Comparison of ENCODE assay signal across 15 mouse cellular contexts in the genomic region with DNA sequence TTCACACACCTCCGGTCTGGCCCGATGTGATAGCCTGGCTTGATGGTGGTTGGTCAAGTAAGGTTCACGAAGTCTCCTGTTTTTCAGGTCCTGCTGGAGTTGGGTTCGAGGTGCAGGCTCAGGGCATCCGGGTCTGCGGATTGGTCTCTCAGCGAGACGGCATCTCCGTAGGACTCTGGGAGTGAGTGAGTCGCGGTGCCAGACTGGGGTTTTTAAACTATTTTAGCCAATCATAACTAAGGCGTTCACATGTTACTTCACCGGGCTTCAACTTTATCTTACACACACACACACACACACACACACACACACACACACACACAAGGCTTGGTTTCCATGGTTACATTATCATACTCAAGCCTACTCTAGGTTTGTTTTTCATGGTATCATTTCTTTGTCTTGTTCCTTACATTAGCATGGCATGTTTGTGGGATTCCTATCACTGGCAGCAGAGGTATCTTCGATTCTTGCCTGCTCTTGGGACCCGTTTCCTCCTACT. TPM values are rescaled to one million over a fixed set of nuclear protein-coding genes. Genes with fewer than 3 reads are reported as not detected.
DNase-seq lines count a peak whose midpoint lies in the region; ATAC-seq lines count a peak whose summit lies in the region.
"Had no signal": no experiment of that assay in that cellular context is flagged by ENCODE, and none has a peak within 500 bp of the region (broad histone marks: within the 10 kb centered on the region; RNA-seq: fewer than 3 reads in every experiment).

No protein-coding gene starts in this region.

- no peak overlapping the region for H3K4me3 ChIP-seq in kidney, embryonic 15.5 days (replicated peaks)
- H3K4me3 ChIP-seq in kidney, embryonic 14.5 days (ENCODE audit: low read length) = no peak overlapping the region
- H3K4me3 ChIP-seq: limb, embryonic 10.5 days; midbrain, embryonic 15.5 days had no signal

- no peak for ATAC-seq in kidney, embryonic 15.5 days (replicated peaks; ENCODE audit: low FRiP score)
- no peak for ATAC-seq in kidney, embryonic 14.5 days (ENCODE audit: low FRiP score, low TSS enrichment)
- ATAC-seq: intestine, embryonic 16.5 days; midbrain, embryonic 15.5 days had no signal

- H3K27ac ChIP-seq in kidney, embryonic 15.5 days = peak overlapping the region; percentile 22; the same call in 1 of the 2 replicates
- H3K27ac ChIP-seq in kidney, embryonic 14.5 days (ENCODE audit: low read depth, low read length) = no peak overlapping the region
- H3K27ac ChIP-seq: midbrain, embryonic 15.5 days had no signal

- no peaks in the 10 kb centered on the region for H3K27me3 ChIP-seq in kidney, embryonic 15.5 days
- no peaks in the 10 kb centered on the region for H3K27me3 ChIP-seq in kidney, embryonic 14.5 days (ENCODE audit: control insufficient read depth, insufficient read depth, low read length)
- H3K27me3 ChIP-seq: midbrain, embryonic 15.5 days had no signal

- H3K9ac ChIP-seq in kidney, embryonic 15.5 days = no peak overlapping the region
- no peak overlapping the region for H3K9ac ChIP-seq in kidney, embryonic 14.5 days (ENCODE audit: low read depth, low read length)
- H3K9ac ChIP-seq: midbrain, embryonic 15.5 days had no signal

- peak; percentile 73 for DNase-seq in c-Kit-negative CD71-positive TER-119-positive erythroid progenitor cells, embryonic 14.5 days (ENCODE audit: low read depth, low spot score)
- peak; percentile 87 for DNase-seq in liver
- peak; percentile 38 to 59 for DNase-seq in spleen, postnatal 10 days (ENCODE audit: low spot score in 2 of 2)
- DNase-seq in frontal cortex, adult 2 months (ENCODE audit: extremely low spot score in 1 of 2, low spot score in 1 of 2) = no peak
- no peak for DNase-seq in layer of hippocampus, postnatal 14 days (ENCODE audit: low spot score in 2 of 2)
- DNase-seq in embryo, embryonic 10 days (ENCODE audit: low spot score) = no peak
- DNase-seq: cerebellum, adult 8-10 months; embryo, embryonic 11 days; gastrocnemius, postnatal 36 days; thymus, adult 18-20 months had no signal

- 90% methylated on average over 15 of the region's 15 CpGs for WGBS in kidney, embryonic 15.5 days
- 94% methylated on average over 15 of the region's 15 CpGs for WGBS in kidney, embryonic 14.5 days

- peaks cover 30% of the 10 kb centered on the region for H3K4me1 ChIP-seq in kidney, embryonic 15.5 days
- peaks cover 20% of the 10 kb centered on the region; the same call in 1 of the 2 replicates for H3K4me1 ChIP-seq in kidney, embryonic 14.5 days (ENCODE audit: control insufficient read depth, insufficient read depth, low read length)

- H3K9me3 ChIP-seq in kidney, embryonic 15.5 days (replicated peaks) = no peaks in the 10 kb centered on the region
- H3K9me3 ChIP-seq in kidney, embryonic 14.5 days (ENCODE audit: control insufficient read depth, low read length) = no peaks in the 10 kb centered on the region
- H3K9me3 ChIP-seq: limb, embryonic 10.5 days; midbrain, embryonic 15.5 days had no signal

- no peaks in the 10 kb centered on the region for H3K36me3 ChIP-seq in kidney, embryonic 15.5 days
- no peaks in the 10 kb centered on the region for H3K36me3 ChIP-seq in kidney, embryonic 14.5 days (ENCODE audit: control insufficient read depth, insufficient read depth, low read length)
- H3K36me3 ChIP-seq: limb, embryonic 10.5 days; midbrain, embryonic 15.5 days had no signal

- no peak overlapping the region for H3K4me2 ChIP-seq in kidney, embryonic 15.5 days
- no peak overlapping the region for H3K4me2 ChIP-seq in kidney, embryonic 14.5 days (replicated peaks; ENCODE audit: low read depth, low read length)
- H3K4me2 ChIP-seq: midbrain, embryonic 15.5 days had no signal

RNA-seq across cellular contexts. Expression of a gene that starts 8.6 kb away (rescaled TPM):
- 20.6 and 26.7 TPM in 2 replicates for polyA plus RNA-seq in kidney, embryonic 15.5 days (2015; fragmentation: Nextera tagmentation; extraction: Ambion mirVana)
- polyA plus RNA-seq in kidney, embryonic 14.5 days (2014; fragmentation: Nextera tagmentation; extraction: Ambion mirVana) = 27.0 and 30.3 TPM in 2 replicates
- polyA plus RNA-seq in frontal cortex, adult 2 months (2012; rRNA removed) = 49.6 and 50.9 TPM in 2 replicates
- total RNA-seq in layer of hippocampus, postnatal 14 days (2021) = 10 to 100 TPM; 48.2 to 49.9 TPM

Comparison
In these comparisons a context has a peak if more than half of its experiments do, and no peak if none do; other contexts are left out.
1. DNase-seq: peak in c-Kit-negative CD71-positive TER-119-positive erythroid progenitor cells, embryonic 14.5 days (single experiment), liver (single experiment) and spleen, postnatal 10 days (2 of 2); none in frontal cortex, adult 2 months (0 of 2), layer of hippocampus, postnatal 14 days (0 of 2) and embryo, embryonic 10 days (single experiment).